Mouse (Mus musculus) cerebellum, adult 9-10 months (tissue): Measurements from ENCODE around the gene Gpr162.
A peak's percentile ranks its signal among the peaks of the same experiment; 100 is the strongest.

Experiments used
- DNase-seq: peaks from one replicate; pipeline ENCODE4 v3.0.0; 2022

Gene Gpr162

DNA sequence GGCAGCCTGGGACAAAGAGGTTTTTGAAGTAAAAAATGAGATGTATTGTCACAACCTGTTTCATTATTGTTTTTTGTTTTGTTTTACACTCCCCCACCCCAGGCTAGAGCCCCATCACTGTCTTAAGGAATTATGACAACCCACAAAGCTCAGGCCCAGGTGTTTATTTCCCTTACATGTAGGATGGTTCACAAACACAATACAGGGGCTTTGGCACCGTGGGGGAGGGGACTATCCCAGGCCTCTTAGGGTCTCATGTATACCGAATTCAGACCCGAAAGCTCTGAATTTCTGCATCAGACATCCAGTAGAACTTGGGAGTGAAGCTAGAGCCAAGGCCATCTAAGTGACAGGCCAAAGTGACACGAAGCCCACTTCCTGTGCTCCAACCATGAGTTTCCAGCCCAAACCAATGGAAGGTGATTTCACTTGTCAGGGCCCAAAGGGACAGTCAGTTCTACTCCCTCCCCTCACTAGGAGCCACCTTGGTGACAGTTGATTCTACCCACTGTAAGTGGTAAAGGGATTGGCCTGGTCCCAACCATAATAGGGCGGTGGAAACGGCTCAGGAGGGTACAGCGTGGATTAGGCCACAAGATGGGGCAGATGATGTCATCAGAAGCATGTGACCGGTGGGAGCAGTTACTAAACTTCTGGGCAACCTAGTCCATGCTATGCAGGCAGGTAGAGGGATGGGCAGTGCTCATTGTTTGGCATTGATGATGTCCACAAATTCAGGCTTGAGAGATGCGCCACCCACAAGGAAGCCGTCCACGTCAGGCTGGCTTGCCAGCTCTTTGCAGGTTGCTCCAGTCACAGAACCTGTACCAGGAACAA lies 53.0 kb downstream of the Gpr162 start:
- peak; percentile 60 for DNase-seq

DNA sequence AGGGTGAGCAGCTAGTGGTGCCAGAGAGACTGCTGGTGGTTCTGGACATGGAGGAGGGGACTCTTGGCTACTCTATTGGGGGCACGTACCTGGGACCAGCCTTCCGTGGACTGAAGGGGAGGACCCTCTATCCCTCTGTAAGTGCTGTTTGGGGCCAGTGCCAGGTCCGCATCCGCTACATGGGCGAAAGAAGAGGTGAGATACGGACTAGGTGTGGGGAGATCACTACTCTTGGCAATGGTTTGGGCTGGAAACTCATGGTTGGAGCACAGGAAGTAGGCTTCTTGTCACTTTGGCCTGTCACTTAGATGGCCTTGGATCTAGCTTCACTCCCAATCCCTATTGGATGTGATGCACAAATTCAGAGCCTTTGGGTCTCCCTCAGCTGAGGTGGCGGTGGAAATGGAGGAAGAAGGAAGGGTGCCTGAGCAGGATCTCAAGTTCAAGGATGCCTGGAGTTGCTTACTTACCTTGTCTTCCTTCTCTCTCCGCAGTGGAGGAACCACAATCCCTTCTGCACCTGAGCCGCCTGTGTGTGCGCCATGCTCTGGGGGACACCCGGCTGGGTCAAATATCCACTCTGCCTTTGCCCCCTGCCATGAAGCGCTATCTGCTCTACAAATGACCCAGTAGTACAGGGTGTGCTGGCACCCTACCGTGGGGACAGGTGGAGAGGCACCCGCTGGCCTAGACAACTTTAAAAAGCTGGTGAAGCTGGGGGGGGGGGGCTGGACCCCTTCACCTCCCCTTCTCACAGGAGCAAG lies 53.8 kb downstream of the Gpr162 start:
- DNase-seq = peak; percentile 62

DNA sequence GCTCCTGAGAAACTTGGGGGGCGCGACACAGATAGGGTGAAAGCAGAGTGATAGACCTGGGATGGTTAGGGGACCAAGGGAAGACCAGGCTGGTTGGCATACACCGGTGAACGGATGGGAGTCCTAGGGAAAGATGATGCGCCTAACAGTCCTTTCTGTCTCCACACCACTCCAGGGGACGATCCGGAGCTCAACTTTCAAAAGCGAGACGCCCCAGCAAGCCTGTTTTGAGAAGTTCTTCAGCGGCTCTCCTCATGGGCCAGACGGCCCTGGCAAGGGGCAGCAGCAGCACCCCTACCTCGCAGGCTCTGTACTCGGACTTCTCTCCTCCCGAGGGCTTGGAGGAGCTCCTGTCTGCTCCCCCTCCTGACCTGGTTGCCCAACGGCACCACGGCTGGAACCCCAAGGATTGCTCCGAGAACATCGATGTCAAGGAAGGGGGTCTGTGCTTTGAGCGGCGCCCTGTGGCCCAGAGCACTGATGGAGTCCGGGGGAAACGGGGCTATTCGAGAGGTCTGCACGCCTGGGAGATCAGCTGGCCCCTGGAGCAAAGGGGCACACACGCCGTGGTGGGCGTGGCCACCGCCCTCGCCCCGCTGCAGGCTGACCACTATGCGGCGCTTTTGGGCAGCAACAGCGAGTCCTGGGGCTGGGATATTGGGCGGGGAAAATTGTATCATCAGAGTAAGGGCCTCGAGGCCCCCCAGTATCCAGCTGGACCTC lies 54.6 kb downstream of the Gpr162 start:
- DNase-seq = peak; percentile 90
